Mouse (Mus musculus) cortical plate, adult 2 months (tissue): ENCODE measurements around the gene Coq9.

Source experiments
- CTCF ChIP-seq: fragments of 200-500 bp; IDR thresholded peaks from 2 replicates; pipeline ENCODE4 v1.5.1; 2011; ENCODE audit warnings: mild to moderate bottlenecking, control low read depth, low read length; ENCODE audit not compliant: insufficient read depth; ENCODE audit errors: extremely low read depth
- POLR2A ChIP-seq: fragments of 200-500 bp; IDR thresholded peaks from 2 replicates; pipeline ENCODE4 v1.6.1; 2011; ENCODE audit warnings: mild to moderate bottlenecking, low read length, control low read depth; ENCODE audit not compliant: insufficient read depth; ENCODE audit errors: extremely low read depth

DNA sequence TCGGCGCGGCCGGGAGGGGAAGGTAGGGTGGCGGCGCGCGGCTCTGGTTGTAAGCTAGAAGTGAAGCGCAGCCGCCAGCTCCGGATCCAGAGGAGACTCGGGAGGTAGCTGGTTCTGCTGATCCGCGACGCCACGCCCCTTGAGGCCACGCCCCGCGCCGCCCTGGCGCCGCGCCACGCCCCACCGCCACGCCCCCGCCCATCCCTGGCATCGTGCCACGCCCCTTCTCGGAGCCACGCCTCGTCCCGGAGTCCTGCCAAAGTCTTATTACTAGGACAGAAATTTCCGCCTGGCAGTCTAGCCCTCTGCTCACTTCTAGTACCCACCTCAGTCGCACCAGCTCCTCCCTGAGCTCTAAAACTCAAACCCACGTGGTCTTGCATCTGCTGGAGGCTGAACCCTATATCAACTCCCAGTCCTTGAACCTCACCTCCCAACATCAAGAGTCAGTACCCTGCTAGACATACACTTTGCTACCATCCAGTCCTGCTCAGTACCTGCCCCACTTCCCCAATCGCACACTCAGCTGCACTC lies 38.1 kb downstream of the Coq9 start, which contains the start of gene Dok4:
- TF ChIP-seq CTCF (no peak), POLR2A (no peak)
